In the genomic region with DNA sequence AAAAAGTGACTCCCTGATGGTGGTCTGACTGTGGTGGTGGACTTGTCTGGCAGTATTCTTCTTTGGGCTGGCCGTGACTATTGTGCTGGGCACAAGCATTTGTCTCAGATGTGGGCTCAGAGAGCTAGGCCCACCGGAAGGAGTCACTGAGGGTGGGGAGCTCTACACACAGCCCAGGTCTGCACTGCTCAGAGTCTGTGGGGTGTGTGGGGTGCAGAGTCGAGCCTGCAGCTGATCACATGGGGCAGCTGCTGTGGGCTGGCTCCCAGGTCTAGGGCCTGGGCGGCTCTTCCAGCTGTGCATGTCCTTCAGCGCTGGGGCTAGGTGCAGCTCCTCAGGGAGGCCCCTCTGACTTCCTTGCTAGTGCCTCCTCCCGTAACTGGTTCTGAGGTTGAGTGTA, we compare ENCODE assay signal across 7 mouse cellular contexts. TPM values are rescaled to one million over a fixed set of nuclear protein-coding genes. Genes with fewer than 3 reads are reported as not detected.
DNase-seq lines count a peak whose midpoint lies in the region; ATAC-seq and TF ChIP-seq lines count a peak whose summit lies in the region.

No protein-coding gene starts in this region.

- H3K4me3 ChIP-seq in neural tube, embryonic 11.5 days (ENCODE audit: low read depth, low read length): no peak overlapping the region
- peak overlapping the region; percentile 96 for H3K4me3 ChIP-seq in heart, postnatal 0 days (ENCODE audit: low read depth, low read length)
- 0 out of 2 replicates have a peak overlapping the region, but pooled peaks have one; percentile 12 for H3K4me3 ChIP-seq in stomach, embryonic 14.5 days (ENCODE audit: low read depth, low read length)

- H3K4me1 ChIP-seq in neural tube, embryonic 11.5 days (ENCODE audit: control insufficient read depth, insufficient read depth, low read length): peaks cover 54% of the 10 kb centered on the region
- H3K4me1 ChIP-seq in heart, postnatal 0 days (ENCODE audit: control insufficient read depth, insufficient read depth): peaks cover 62% of the 10 kb centered on the region
- peaks cover 58% of the 10 kb centered on the region for H3K4me1 ChIP-seq in stomach, embryonic 14.5 days (ENCODE audit: control insufficient read depth, insufficient read depth, low read length)

- no peak overlapping the region for H3K4me2 ChIP-seq in neural tube, embryonic 11.5 days (ENCODE audit: low read depth)
- H3K4me2 ChIP-seq in heart, postnatal 0 days (ENCODE audit: low read depth, low read length): peak overlapping the region; percentile 93
- peak overlapping the region; percentile 95 for H3K4me2 ChIP-seq in stomach, embryonic 14.5 days (replicated peaks; ENCODE audit: low read depth, low read length)

- H3K36me3 ChIP-seq in neural tube, embryonic 11.5 days (ENCODE audit: control insufficient read depth, insufficient read depth, low read length): no peaks in the 10 kb centered on the region
- no peaks in the 10 kb centered on the region for H3K36me3 ChIP-seq in heart, postnatal 0 days (replicated peaks; ENCODE audit: control insufficient read depth, insufficient read depth, low read length)
- H3K36me3 ChIP-seq in stomach, embryonic 14.5 days (ENCODE audit: control insufficient read depth, insufficient read depth, low read length): no peaks in the 10 kb centered on the region

- no peaks in the 10 kb centered on the region for H3K27me3 ChIP-seq in neural tube, embryonic 11.5 days (ENCODE audit: control insufficient read depth, insufficient read depth, low read length)
- no peaks in the 10 kb centered on the region for H3K27me3 ChIP-seq in heart, postnatal 0 days (ENCODE audit: control insufficient read depth, insufficient read depth, low read length)
- H3K27me3 ChIP-seq in stomach, embryonic 14.5 days (ENCODE audit: control insufficient read depth, insufficient read depth, low read length): no peaks in the 10 kb centered on the region

- no peak overlapping the region for H3K9ac ChIP-seq in neural tube, embryonic 11.5 days (ENCODE audit: low read length)
- peak overlapping the region; percentile 55 for H3K9ac ChIP-seq in heart, postnatal 0 days (replicated peaks; ENCODE audit: low read depth, low read length)
- no peak overlapping the region; the same call in 1 of the 2 replicates for H3K9ac ChIP-seq in stomach, embryonic 14.5 days (replicated peaks; ENCODE audit: low read depth, low read length)

- TF ChIP-seq EP300 in heart, postnatal 0 days (IDR thresholded peaks at IDR 0.05; ENCODE audit: low read depth): no peak

- no peaks in the 10 kb centered on the region for H3K9me3 ChIP-seq in neural tube, embryonic 11.5 days (ENCODE audit: control insufficient read depth, low read length)
- H3K9me3 ChIP-seq in heart, postnatal 0 days (replicated peaks; ENCODE audit: control insufficient read depth, low read length): no peaks in the 10 kb centered on the region
- no peaks in the 10 kb centered on the region for H3K9me3 ChIP-seq in stomach, embryonic 14.5 days (ENCODE audit: control insufficient read depth, low read depth, low read length)

- 68% methylated on average over 6 of the region's 6 CpGs for WGBS in neural tube, embryonic 11.5 days
- WGBS in heart, postnatal 0 days: 27% methylated on average over 6 of the region's 6 CpGs
- 40% methylated on average over 6 of the region's 6 CpGs for WGBS in stomach, embryonic 14.5 days

- ATAC-seq in neural tube, embryonic 11.5 days (ENCODE audit: insufficient read depth, low FRiP score, low TSS enrichment): no peak
- ATAC-seq in heart, postnatal 0 days (ENCODE audit: insufficient read depth, low read depth): peak; percentile 18; the same call in 1 of the 2 replicates
- ATAC-seq in stomach, embryonic 14.5 days (ENCODE audit: insufficient number of reproducible peaks, insufficient read depth, low FRiP score, low read depth): 0 out of 2 replicates have a peak, but pooled peaks have one; percentile 16

- TF ChIP-seq CTCF in heart, postnatal 0 days (IDR thresholded peaks at IDR 0.05; ENCODE audit: low read depth): no peak

- H3K27ac ChIP-seq in neural tube, embryonic 11.5 days (ENCODE audit: low read depth, low read length): no peak overlapping the region
- H3K27ac ChIP-seq in heart, postnatal 0 days (ENCODE audit: low read depth): peak overlapping the region; percentile 93
- peak overlapping the region; percentile 53; the same call in 1 of the 2 replicates for H3K27ac ChIP-seq in stomach, embryonic 14.5 days (ENCODE audit: low read length)

- peak; percentile 12 for DNase-seq in neural tube, embryonic 11.5 days (ENCODE audit: low spot score)
- no peak for DNase-seq in neural tube, embryonic 10.5 days (ENCODE audit: extremely low spot score, low spot score)
- DNase-seq in heart, postnatal 0 days (ENCODE audit: low spot score): no peak
- peak; percentile 44 to 64 for DNase-seq in kidney, postnatal 36 days
- no peak for DNase-seq in urinary bladder, postnatal 25 days (ENCODE audit: low spot score)
- DNase-seq in yolk sac, embryonic 10.5 days (ENCODE audit: low spot score): no peak

RNA-seq across cellular contexts. Expression of a gene that starts 3.8 kb away (rescaled TPM):
- 6.8 and 7.2 TPM in 2 replicates for polyA plus RNA-seq in neural tube, embryonic 11.5 days (2014; fragmentation: Nextera tagmentation; extraction: Ambion mirVana)
- 56.9 and 81.7 TPM in 2 replicates for total RNA-seq in heart, postnatal 0 days (2014; rRNA removed; ENCODE audit: low replicate concordance)
- polyA plus RNA-seq in heart, postnatal 0 days (2015; fragmentation: Nextera tagmentation; extraction: Ambion mirVana): 4.9 and 5.5 TPM in 2 replicates
- polyA plus RNA-seq in stomach, embryonic 14.5 days (2014; fragmentation: Nextera tagmentation; extraction: Ambion mirVana): 9.0 and 10.3 TPM in 2 replicates

Comparison
In these comparisons a context has a peak if more than half of its experiments do, and no peak if none do; other contexts are left out.
1. DNase-seq: peak in neural tube, embryonic 11.5 days (single experiment) and kidney, postnatal 36 days (2 of 2); none in neural tube, embryonic 10.5 days (single experiment), heart, postnatal 0 days (single experiment), urinary bladder, postnatal 25 days (single experiment) and yolk sac, embryonic 10.5 days (single experiment).